Comparison of ENCODE assay signal across 8 mouse cellular contexts in genomic region chr7:44866276-44867009, GRCm38 (mm10). TPM values are rescaled to one million over a fixed set of nuclear protein-coding genes. Genes with fewer than 3 reads are reported as not detected.
DNase-seq lines count a peak whose midpoint lies in the region; ATAC-seq and TF ChIP-seq lines count a peak whose summit lies in the region.

No protein-coding gene starts in this region.

- no peaks in the 10 kb centered on the region for H3K9me3 ChIP-seq in embryonic facial prominence, embryonic 14.5 days (ENCODE audit: control insufficient read depth, low read length)
- H3K9me3 ChIP-seq in heart, embryonic 16.5 days (replicated peaks; ENCODE audit: control insufficient read depth, low read length): no peaks in the 10 kb centered on the region

- peak; percentile 76 for DNase-seq in gastrocnemius, adult 18-20 months (ENCODE audit: low spot score)
- no peak for DNase-seq in gastrocnemius, postnatal 36 days
- DNase-seq in embryonic facial prominence, embryonic 14.5 days (ENCODE audit: low spot score): peak; percentile 79
- peak; percentile 60 to 89 for DNase-seq in kidney, postnatal 25 days
- DNase-seq in layer of hippocampus, adult 9-11 months: no peak

- WGBS in embryonic facial prominence, embryonic 14.5 days: 51% methylated on average over 12 of the region's 15 CpGs
- 38% methylated on average over 15 of the region's 15 CpGs for WGBS in heart, embryonic 16.5 days
- WGBS in macrophage (ENCODE audit: missing documents): 37% methylated on average over 15 of the region's 15 CpGs

- peaks cover 56% of the 10 kb centered on the region for H3K36me3 ChIP-seq in embryonic facial prominence, embryonic 14.5 days (ENCODE audit: control insufficient read depth, insufficient read depth, low read length)
- peaks cover 26% of the 10 kb centered on the region for H3K36me3 ChIP-seq in heart, embryonic 16.5 days (ENCODE audit: control insufficient read depth, insufficient read depth)
- peaks cover 26% of the 10 kb centered on the region for H3K36me3 ChIP-seq in macrophage (ENCODE audit: inconsistent target)
- no peaks in the 10 kb centered on the region for H3K36me3 ChIP-seq in testis, adult 2 months (ENCODE audit: control insufficient read depth, insufficient read depth, low read length)

- H3K27ac ChIP-seq in embryonic facial prominence, embryonic 14.5 days (replicated peaks; ENCODE audit: low read depth, low read length): peak overlapping the region; percentile 67
- peak overlapping the region; percentile 100 for H3K27ac ChIP-seq in heart, embryonic 16.5 days (ENCODE audit: low read length)
- peak overlapping the region; percentile 49 for H3K27ac ChIP-seq in macrophage
- H3K27ac ChIP-seq in testis, adult 2 months (ENCODE audit: control insufficient read depth, insufficient read depth, low read depth, low read length): peak overlapping the region; percentile 46

- peaks cover 32% of the 10 kb centered on the region for H3K4me1 ChIP-seq in embryonic facial prominence, embryonic 14.5 days (ENCODE audit: control insufficient read depth, insufficient read depth, low read length)
- peaks cover 51% of the 10 kb centered on the region for H3K4me1 ChIP-seq in heart, embryonic 16.5 days (ENCODE audit: control insufficient read depth, insufficient read depth, low read length)
- peaks cover 23% of the 10 kb centered on the region for H3K4me1 ChIP-seq in testis, adult 2 months (ENCODE audit: control insufficient read depth, insufficient read depth, low read length)

- H3K79me2 ChIP-seq in macrophage (ENCODE audit: inconsistent target): peaks cover 53% of the 10 kb centered on the region

- peak overlapping the region; percentile 100 for H3K9ac ChIP-seq in embryonic facial prominence, embryonic 14.5 days (ENCODE audit: low read depth, low read length)
- H3K9ac ChIP-seq in heart, embryonic 16.5 days (ENCODE audit: low read length): peak overlapping the region; percentile 60

- TF ChIP-seq CTCF in testis, adult 2 months (IDR thresholded peaks at IDR 0.05; ENCODE audit: control insufficient read depth, insufficient read depth, insufficient replicate concordance, low read depth, low read length): peak; percentile 16; the same call in 1 of the 2 replicates

- peak overlapping the region; percentile 95 for H3K4me2 ChIP-seq in embryonic facial prominence, embryonic 14.5 days (ENCODE audit: low read depth, low read length)
- H3K4me2 ChIP-seq in heart, embryonic 16.5 days (ENCODE audit: low read depth, low read length): peak overlapping the region; percentile 90

- no peaks in the 10 kb centered on the region for H3K27me3 ChIP-seq in embryonic facial prominence, embryonic 14.5 days (replicated peaks; ENCODE audit: control insufficient read depth, insufficient read depth, low read length)
- H3K27me3 ChIP-seq in heart, embryonic 16.5 days (ENCODE audit: control insufficient read depth, insufficient read depth, low read length): no peaks in the 10 kb centered on the region
- no peaks in the 10 kb centered on the region for H3K27me3 ChIP-seq in testis, adult 2 months (ENCODE audit: control insufficient read depth, insufficient read depth, low read length)

- peak overlapping the region; percentile 21 for H3K4me3 ChIP-seq in embryonic facial prominence, embryonic 14.5 days (ENCODE audit: low read depth, low read length)
- H3K4me3 ChIP-seq in heart, embryonic 16.5 days (ENCODE audit: low read length): peak overlapping the region; percentile 94
- H3K4me3 ChIP-seq in macrophage (ENCODE audit: inconsistent target): no peak overlapping the region
- no peak overlapping the region for H3K4me3 ChIP-seq in testis, adult 2 months (ENCODE audit: control insufficient read depth, low read depth, low read length)

- 0 out of 2 replicates have a peak, but pooled peaks have one; percentile 26 for TF ChIP-seq POLR2A in testis, adult 2 months (IDR thresholded peaks at IDR 0.05; ENCODE audit: control insufficient read depth, low read depth, low read length)

- ATAC-seq in embryonic facial prominence, embryonic 14.5 days (ENCODE audit: low read depth): no peak
- peak; percentile 8 for ATAC-seq in heart, embryonic 16.5 days (replicated peaks; ENCODE audit: extremely low read depth, insufficient read depth, low FRiP score)

- intact Hi-C loops in gastrocnemius, postnatal 36 days (cut with DNase I): no loop called here

RNA-seq across cellular contexts. Expression of gene Ptov1, which starts 3.1 kb away (rescaled TPM):
- total RNA-seq in gastrocnemius, adult 18-20 months (2021): 100 to 1,000 TPM; 143 to 148 TPM
- total RNA-seq in gastrocnemius, postnatal 36 days (2021): 100 to 1,000 TPM; 129 to 153 TPM
- polyA plus RNA-seq in embryonic facial prominence, embryonic 14.5 days (2014; fragmentation: Nextera tagmentation; extraction: Ambion mirVana): 398 and 442 TPM in 2 replicates
- polyA plus RNA-seq in heart, embryonic 16.5 days (2015; fragmentation: Nextera tagmentation; extraction: Ambion mirVana): 210 and 269 TPM in 2 replicates
- total RNA-seq in macrophage (2018; cell fraction: chromatin; rRNA removed): 100 to 1,000 TPM in 3 of 26 experiments, 10 to 100 TPM in 23; 23.8 to 108 (median 56.0) TPM
- 10 to 100 TPM; 32.2 to 75.3 (median 46.0) TPM for total RNA-seq in macrophage (2018; cell fraction: cytosol; rRNA removed)
- total RNA-seq in macrophage (2018; cell fraction: nucleus; rRNA removed): 10 to 100 TPM; 17.0 to 77.8 (median 39.3) TPM
- 38.5 to 61.7 TPM (median 49.4 TPM) in 3 replicates for polyA plus RNA-seq in macrophage (2018)
- 171 and 187 TPM in 2 replicates for polyA plus RNA-seq in testis, adult 2 months (2012; rRNA removed)

RNA-seq across cellular contexts. Expression of gene Pnkp, which starts 9.5 kb away (rescaled TPM):
- total RNA-seq in gastrocnemius, adult 18-20 months (2021): 10 to 100 TPM; 19.2 to 20.2 TPM
- total RNA-seq in gastrocnemius, postnatal 36 days (2021): 10 to 100 TPM; 14.9 to 18.7 TPM
- polyA plus RNA-seq in embryonic facial prominence, embryonic 14.5 days (2014; fragmentation: Nextera tagmentation; extraction: Ambion mirVana): 23.4 and 27.7 TPM in 2 replicates
- 27.7 and 28.0 TPM in 2 replicates for polyA plus RNA-seq in heart, embryonic 16.5 days (2015; fragmentation: Nextera tagmentation; extraction: Ambion mirVana)
- 100 to 1,000 TPM in 7 of 26 experiments, 10 to 100 TPM in 19; 17.5 to 135 (median 74.6) TPM for total RNA-seq in macrophage (2018; cell fraction: chromatin; rRNA removed)
- 10 to 100 TPM; 23.3 to 51.5 (median 35.4) TPM for total RNA-seq in macrophage (2018; cell fraction: cytosol; rRNA removed)
- total RNA-seq in macrophage (2018; cell fraction: nucleus; rRNA removed): 10 to 100 TPM; 17.9 to 77.5 (median 35.3) TPM
- 17.4 to 42.4 TPM (median 36.1 TPM) in 3 replicates for polyA plus RNA-seq in macrophage (2018)
- polyA plus RNA-seq in testis, adult 2 months (2012; rRNA removed): 26.5 and 29.4 TPM in 2 replicates

RNA-seq across cellular contexts. Expression of gene Tbc1d17, which starts 17.6 kb away (rescaled TPM):
- total RNA-seq in gastrocnemius, adult 18-20 months (2021): 10 to 100 TPM; 46.8 to 61.0 TPM
- 10 to 100 TPM; 42.4 to 53.4 TPM for total RNA-seq in gastrocnemius, postnatal 36 days (2021)
- 66.9 and 82.7 TPM in 2 replicates for polyA plus RNA-seq in embryonic facial prominence, embryonic 14.5 days (2014; fragmentation: Nextera tagmentation; extraction: Ambion mirVana)
- 60.5 and 62.3 TPM in 2 replicates for polyA plus RNA-seq in heart, embryonic 16.5 days (2015; fragmentation: Nextera tagmentation; extraction: Ambion mirVana)
- 100 to 1,000 TPM in 12 of 26 experiments, 10 to 100 TPM in 14; 32.8 to 197 (median 94.9) TPM for total RNA-seq in macrophage (2018; cell fraction: chromatin; rRNA removed)
- 10 to 100 TPM; 17.1 to 50.9 (median 28.5) TPM for total RNA-seq in macrophage (2018; cell fraction: cytosol; rRNA removed)
- total RNA-seq in macrophage (2018; cell fraction: nucleus; rRNA removed): 100 to 1,000 TPM in 1 of 26 experiments, 10 to 100 TPM in 25; 29.7 to 111 (median 46.6) TPM
- polyA plus RNA-seq in macrophage (2018): 25.6 to 51.8 TPM (median 28.3 TPM) in 3 replicates
- 24.4 and 28.5 TPM in 2 replicates for polyA plus RNA-seq in testis, adult 2 months (2012; rRNA removed)

RNA-seq across cellular contexts. Expression of gene Akt1s1, which starts 17.7 kb away (rescaled TPM):
- 100 to 1,000 TPM; 130 to 144 TPM for total RNA-seq in gastrocnemius, adult 18-20 months (2021)
- 100 to 1,000 TPM; 111 to 122 TPM for total RNA-seq in gastrocnemius, postnatal 36 days (2021)
- polyA plus RNA-seq in embryonic facial prominence, embryonic 14.5 days (2014; fragmentation: Nextera tagmentation; extraction: Ambion mirVana): 69.0 and 78.6 TPM in 2 replicates
- 103 and 104 TPM in 2 replicates for polyA plus RNA-seq in heart, embryonic 16.5 days (2015; fragmentation: Nextera tagmentation; extraction: Ambion mirVana)
- 10 to 100 TPM; 10.1 to 70.6 (median 25.0) TPM for total RNA-seq in macrophage (2018; cell fraction: chromatin; rRNA removed)
- 10 to 100 TPM; 22.9 to 69.0 (median 54.8) TPM for total RNA-seq in macrophage (2018; cell fraction: cytosol; rRNA removed)
- 10 to 100 TPM; 13.3 to 58.4 (median 33.6) TPM for total RNA-seq in macrophage (2018; cell fraction: nucleus; rRNA removed)
- 33.4 to 56.3 TPM (median 49.1 TPM) in 3 replicates for polyA plus RNA-seq in macrophage (2018)
- 31.5 and 35.7 TPM in 2 replicates for polyA plus RNA-seq in testis, adult 2 months (2012; rRNA removed)

RNA-seq across cellular contexts. Expression of gene Med25, which starts 26.1 kb away (rescaled TPM):
- 10 to 100 TPM; 60.5 to 62.8 TPM for total RNA-seq in gastrocnemius, adult 18-20 months (2021)
- total RNA-seq in gastrocnemius, postnatal 36 days (2021): 10 to 100 TPM; 54.0 to 57.5 TPM
- polyA plus RNA-seq in embryonic facial prominence, embryonic 14.5 days (2014; fragmentation: Nextera tagmentation; extraction: Ambion mirVana): 62.5 and 64.2 TPM in 2 replicates
- polyA plus RNA-seq in heart, embryonic 16.5 days (2015; fragmentation: Nextera tagmentation; extraction: Ambion mirVana): 89.4 and 96.0 TPM in 2 replicates
- total RNA-seq in macrophage (2018; cell fraction: chromatin; rRNA removed): 10 to 100 TPM in 25 of 26 experiments, 1 to 10 TPM in 1; 9.2 to 86.8 (median 38.6) TPM
- 10 to 100 TPM; 16.5 to 36.7 (median 27.2) TPM for total RNA-seq in macrophage (2018; cell fraction: cytosol; rRNA removed)
- total RNA-seq in macrophage (2018; cell fraction: nucleus; rRNA removed): 10 to 100 TPM in 25 of 26 experiments, 1 to 10 TPM in 1; 8.1 to 48.6 (median 20.6) TPM
- 24.5 to 28.2 TPM (median 26.1 TPM) in 3 replicates for polyA plus RNA-seq in macrophage (2018)
- polyA plus RNA-seq in testis, adult 2 months (2012; rRNA removed): 143 and 206 TPM in 2 replicates

Comparison
In these comparisons a context has a peak if more than half of its experiments do, and no peak if none do; other contexts are left out.
1. DNase-seq: peak in gastrocnemius, adult 18-20 months (single experiment), embryonic facial prominence, embryonic 14.5 days (single experiment) and kidney, postnatal 25 days (2 of 2); none in gastrocnemius, postnatal 36 days (0 of 2) and layer of hippocampus, adult 9-11 months (single experiment).
2. H3K27ac ChIP-seq: peak in every context shown above with its lines; median percentile 100 in heart, embryonic 16.5 days; 67 in embryonic facial prominence, embryonic 14.5 days; 49 in macrophage; 46 in testis, adult 2 months.
3. H3K4me3 ChIP-seq: peak in embryonic facial prominence, embryonic 14.5 days (single experiment) and heart, embryonic 16.5 days (single experiment); none in macrophage (single experiment) and testis, adult 2 months (single experiment).